Mouse (Mus musculus) adipocyte (in vitro differentiated cells): ENCODE results near the gene Cerkl.

Experiments
- DNase-seq: peaks from one replicate; pipeline ENCODE4 v3.0.0-alpha.2; 2016; ENCODE audit warnings: low spot score

Cerkl gene

DNA sequence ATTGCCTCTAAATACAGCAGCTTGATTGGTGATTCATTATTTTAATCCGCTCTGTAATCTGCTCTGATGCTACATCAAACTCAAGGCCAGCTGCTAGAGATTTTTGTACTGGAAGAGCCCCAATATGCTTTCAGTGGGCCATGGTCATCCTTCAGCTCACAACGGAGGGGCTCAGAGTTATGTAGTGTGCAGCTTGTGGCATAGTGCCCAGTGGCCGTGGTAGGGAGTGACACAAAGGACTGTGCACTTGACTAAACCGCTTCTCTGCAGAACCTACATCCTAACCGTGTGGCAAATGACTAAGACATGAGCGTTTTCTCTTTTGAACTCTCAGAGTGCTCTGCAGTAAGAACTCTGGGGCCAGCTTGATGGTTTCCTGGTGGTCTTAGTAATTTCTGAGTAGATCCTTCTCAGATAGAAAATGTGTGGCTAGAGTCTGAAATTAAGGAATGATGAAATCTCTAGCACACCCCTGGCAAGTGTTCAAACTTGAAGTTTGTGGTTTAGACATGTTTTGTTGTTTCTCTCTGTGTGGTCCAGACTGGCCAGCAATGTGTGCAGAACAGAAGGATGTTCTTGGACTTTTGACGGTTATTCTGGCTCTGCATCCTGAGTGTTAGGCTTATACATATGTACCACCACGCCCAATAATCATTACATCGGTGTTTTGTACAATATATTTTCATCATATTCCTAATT, 140.3 kb downstream of the Cerkl start:
- peak; percentile 2 for DNase-seq

DNA sequence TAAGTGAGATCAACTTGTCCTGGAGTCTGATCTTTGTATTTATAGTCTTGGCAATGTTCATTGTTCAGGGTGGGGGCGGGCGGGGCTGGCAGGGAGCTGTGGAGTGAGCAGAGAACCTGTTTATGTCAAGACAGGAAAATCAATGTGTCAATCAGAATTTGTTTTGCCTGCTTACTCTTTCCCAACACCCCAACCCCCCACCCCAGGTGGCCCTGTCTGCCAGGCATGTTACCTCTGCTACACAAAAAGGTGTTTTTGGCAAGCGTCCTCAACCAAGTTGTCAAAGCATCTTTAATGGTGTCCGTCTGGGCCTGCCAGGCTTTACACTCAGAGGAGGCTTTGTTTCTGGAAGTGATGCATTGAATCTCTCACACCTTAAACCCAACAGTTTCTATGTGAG, 141.5 kb downstream of the Cerkl start:
- DNase-seq: no peak

DNA sequence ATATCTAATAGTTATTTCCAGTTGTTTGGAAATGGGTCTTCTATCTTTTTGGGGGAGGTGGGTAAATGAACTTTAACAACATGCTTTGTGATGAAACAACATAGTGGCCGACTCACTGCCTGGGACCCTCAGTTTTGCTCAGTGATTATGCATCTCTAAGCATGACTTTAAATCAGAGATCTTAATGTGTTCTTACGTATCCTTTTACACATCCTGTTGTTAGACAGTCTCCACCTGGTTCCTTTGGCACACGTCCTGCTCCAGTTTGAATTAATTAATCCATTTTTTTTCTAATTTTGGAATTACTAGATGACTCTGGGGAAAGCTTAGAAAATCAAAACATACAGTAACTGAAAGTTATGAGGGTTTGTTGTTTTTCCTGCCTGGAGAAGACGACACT, 144.1 kb downstream of the Cerkl start:
- no peak for DNase-seq

DNA sequence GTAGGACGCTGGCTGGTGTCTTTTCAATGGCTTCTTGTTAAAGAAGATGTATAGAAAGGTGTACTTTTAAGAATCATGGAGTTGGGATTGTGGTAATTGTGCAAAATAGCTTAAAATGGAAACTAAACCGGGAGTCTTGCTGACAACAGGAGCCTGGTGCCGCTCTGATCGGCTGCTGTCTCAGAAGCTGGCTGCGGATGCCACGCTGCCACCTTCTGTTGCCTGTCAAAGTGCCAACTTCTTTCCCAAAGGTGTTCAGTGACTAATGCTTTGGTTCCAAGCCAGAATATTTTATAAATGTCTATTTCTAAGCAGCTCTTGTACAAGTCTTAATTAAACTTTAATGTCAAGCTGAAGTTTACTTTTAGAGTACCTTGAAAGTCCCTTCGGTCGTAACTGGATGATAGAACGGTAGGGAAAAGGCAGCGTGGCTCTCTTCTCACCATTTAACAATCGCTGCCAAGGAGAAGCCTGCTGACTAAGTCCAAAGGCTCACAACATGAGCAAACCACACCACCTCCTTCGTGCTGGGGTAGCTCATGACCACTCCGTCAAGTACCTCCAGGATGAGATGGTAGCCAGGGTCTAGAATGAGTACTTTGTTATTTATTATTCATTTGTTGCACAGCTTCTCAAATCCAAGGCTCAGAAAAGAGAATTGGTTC, 147.0 kb downstream of the Cerkl start:
- no peak for DNase-seq

DNA sequence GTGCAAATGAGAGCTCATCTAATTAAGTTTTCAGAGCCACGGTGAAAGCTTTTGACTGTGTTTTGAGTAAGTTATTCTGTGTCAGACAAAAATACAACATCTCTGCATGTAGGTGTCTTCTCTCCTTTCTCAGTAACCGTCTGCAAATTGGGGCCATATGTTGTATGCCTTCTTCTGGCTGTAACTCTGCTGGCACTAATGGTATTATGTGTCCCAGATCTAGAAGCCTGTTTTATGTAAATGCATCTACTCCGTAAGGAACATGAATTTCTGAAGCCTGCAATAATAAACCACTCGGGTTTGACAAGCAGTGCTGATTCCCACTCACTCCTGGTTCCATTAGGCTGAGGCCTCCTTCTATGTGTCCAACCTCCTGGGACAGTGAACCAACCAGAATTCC, 149.0 kb downstream of the Cerkl start:
- DNase-seq: no peak

DNA sequence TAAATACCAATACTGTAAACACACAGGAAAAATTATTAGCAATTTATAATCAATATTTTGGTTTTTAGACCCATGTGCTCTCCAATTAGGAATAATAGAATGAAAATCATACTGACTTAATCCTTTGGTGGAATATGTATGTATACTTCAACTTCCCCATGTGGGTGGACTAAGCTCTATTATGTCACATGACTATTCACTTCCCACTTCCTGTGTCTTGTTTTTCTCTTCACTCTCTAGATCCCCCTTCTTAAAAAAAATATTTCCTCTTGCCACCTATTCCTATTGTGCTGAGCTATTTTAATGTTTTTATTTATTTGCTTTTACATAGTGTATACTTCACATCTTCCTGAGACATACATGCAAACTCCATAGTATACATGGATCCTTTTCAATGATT, 154.2 kb downstream of the Cerkl start:
- DNase-seq: no peak

DNA sequence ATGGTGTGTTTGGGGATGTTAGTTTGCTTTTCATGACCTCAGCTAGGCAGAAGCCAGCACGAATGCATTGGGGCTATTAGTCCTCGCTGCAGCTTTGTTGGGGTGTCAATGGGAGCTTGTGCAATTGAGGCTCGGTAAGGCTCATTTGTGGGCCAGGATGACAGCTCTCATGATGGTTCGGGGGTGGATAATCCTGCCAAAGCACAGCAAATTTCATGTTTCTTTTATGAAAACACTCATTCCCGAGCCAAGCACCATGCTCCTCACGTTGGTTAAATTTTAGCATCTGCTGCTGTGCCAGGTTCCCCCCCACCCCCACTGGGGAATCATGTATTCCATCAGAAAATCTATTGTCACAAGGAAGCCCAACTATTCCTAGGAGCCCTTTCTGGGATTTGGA, 164.2 kb downstream of the Cerkl start:
- no peak for DNase-seq

DNA sequence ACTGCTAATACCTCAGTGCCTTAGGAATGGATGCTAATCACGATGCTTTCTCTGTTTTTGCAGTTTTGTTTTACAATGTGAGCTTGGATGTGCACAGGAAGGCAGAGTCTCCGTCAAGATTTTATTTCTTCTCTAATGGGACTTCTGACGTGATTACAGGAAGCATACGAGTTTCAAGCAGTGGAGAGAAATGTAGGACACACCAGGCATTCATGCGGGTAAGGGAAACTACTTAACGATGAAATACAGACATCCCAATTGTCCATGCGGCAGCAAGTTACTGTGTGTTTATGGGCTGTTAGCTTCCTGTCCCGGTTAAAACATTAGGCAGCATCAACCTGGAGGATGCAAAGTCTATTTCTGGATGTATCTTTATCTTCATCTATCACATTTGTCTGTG, 164.7 kb downstream of the Cerkl start:
- DNase-seq: no peak

DNA sequence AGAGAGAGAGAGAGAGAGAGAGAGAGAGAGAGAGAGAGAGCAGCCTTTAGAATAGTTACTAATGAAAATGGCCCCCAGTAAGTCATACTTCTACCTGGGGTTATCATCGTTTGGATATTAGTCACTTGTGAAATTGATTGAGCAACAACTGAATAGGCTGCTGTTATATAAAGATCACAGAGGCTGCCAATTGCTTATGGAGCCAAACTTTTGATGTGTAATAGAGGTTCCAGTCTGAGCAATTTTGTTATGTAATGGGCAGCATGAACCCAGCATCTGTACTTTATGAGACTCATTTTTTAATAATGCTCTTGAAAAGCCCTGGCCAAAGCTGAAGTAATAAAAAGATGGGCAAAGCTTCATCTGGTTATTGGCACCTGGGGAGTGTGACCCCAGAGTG, 166.4 kb downstream of the Cerkl start:
- DNase-seq: peak; percentile 6

DNA sequence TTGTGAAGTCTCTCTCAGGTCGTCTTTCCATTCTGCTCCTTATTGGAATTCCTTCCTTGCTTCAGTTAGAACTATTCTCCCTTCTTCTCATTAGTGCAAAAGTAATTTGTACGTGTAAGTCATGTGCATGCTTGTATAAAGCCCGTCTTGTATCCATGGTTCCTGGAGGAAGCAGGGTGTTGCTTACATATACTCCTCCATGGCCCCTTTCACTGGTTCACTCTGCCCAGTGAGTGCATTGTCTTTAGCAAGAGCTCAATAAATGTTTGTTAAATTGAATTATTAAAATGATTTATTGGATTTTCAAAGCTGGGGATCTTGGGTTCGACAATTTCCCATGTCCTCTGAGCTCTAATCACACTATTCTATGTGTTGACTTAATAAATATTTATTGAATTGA, 172.4 kb downstream of the Cerkl start:
- DNase-seq: no peak
